Mouse (Mus musculus) MEL (cell line): ENCODE results near the gene Add2. TPM values are rescaled to one million over a fixed set of nuclear protein-coding genes. Genes with fewer than 3 reads are reported as not detected.
"Not testable (repeated sequence)": the region's sequence is repeated elsewhere in the genome, so short reads cannot be mapped to it uniquely, and the experiment has no call there.

Experiments
- DNase-seq: peaks from one replicate; pipeline ENCODE4 v3.0.0; 2011; ENCODE audit warnings: low read depth, low spot score
- H3K27ac ChIP-seq: 2 replicates; pipeline ENCODE4 v1.5.1; 2012; ENCODE audit warnings: low read depth, mild to moderate bottlenecking, control low read depth, low read length, moderate library complexity; ENCODE audit not compliant: control insufficient read depth
- H3K27me3 ChIP-seq, 2 experiments: fragments of 150-350 bp in 1 of 2; sonication (generic) in 1 of 2; 2 replicates each; pipeline ENCODE4 v1.6.1; 2012; ENCODE audit warnings: low read length in 2 of 2, mild to moderate bottlenecking in 2 of 2, improper control_type of control experiment in 1 of 2, moderate library complexity in 1 of 2; ENCODE audit not compliant: insufficient read depth in 2 of 2, control insufficient read depth in 1 of 2
- H3K36me3 ChIP-seq, 2 experiments: 2 replicates each; pipeline ENCODE4 v1.6.1; 2012 to 2014; ENCODE audit warnings: low read length in 2 of 2, improper control_type of control experiment in 1 of 2, inconsistent platforms in 1 of 2, mild to moderate bottlenecking in 1 of 2; ENCODE audit not compliant: insufficient read depth in 2 of 2, control insufficient read depth in 1 of 2
- H3K4me1 ChIP-seq, 2 experiments: fragments of 150-350 bp in 1 of 2; sonication (generic) in 1 of 2; 2 replicates each; pipeline ENCODE4 v1.6.1; 2012; ENCODE audit warnings: low read length in 2 of 2, improper control_type of control experiment in 1 of 2, mild to moderate bottlenecking in 1 of 2; ENCODE audit not compliant: insufficient read depth in 2 of 2, control insufficient read depth in 1 of 2
- H3K4me3 ChIP-seq, 2 experiments: fragments of 150-350 bp in 1 of 2; sonication (generic) in 1 of 2; 2 replicates each; pipeline ENCODE4 v1.5.1; 2012; ENCODE audit warnings: low read depth in 2 of 2, low read length in 2 of 2, mild to moderate bottlenecking in 2 of 2, moderate library complexity in 2 of 2, control low read depth in 1 of 2, improper control_type of control experiment in 1 of 2; ENCODE audit not compliant: control insufficient read depth in 1 of 2, insufficient read depth in 1 of 2
- H3K79me2 ChIP-seq: 2 replicates; pipeline ENCODE4 v1.6.1; 2012; ENCODE audit warnings: mild to moderate bottlenecking, low read length, moderate library complexity; ENCODE audit not compliant: control insufficient read depth, poor library complexity, insufficient read depth
- H3K9ac ChIP-seq: 2 replicates; pipeline ENCODE4 v1.6.1; 2012; ENCODE audit warnings: low read depth, mild to moderate bottlenecking, control low read depth, low read length, moderate library complexity; ENCODE audit not compliant: control insufficient read depth, poor library complexity, severe bottlenecking
- H3K9me3 ChIP-seq: fragments of 150-350 bp; sonication (generic); replicated peaks from 2 replicates; pipeline ENCODE4 v1.6.1; 2012; ENCODE audit warnings: mild to moderate bottlenecking, low read length, improper control_type of control experiment, moderate library complexity; ENCODE audit not compliant: insufficient read depth
- CHD1 ChIP-seq: IDR thresholded peaks from 2 replicates; pipeline ENCODE4 v1.6.1; 2012; ENCODE audit warnings: low read depth, mild to moderate bottlenecking, inconsistent platforms, low read length, improper control_type of control experiment
- E2F4 ChIP-seq: IDR thresholded peaks from 2 replicates; pipeline ENCODE4 v1.6.1; 2011; ENCODE audit warnings: low read depth, low read length, improper control_type of control experiment, borderline replicate concordance
- EP300 ChIP-seq, 2 experiments: IDR thresholded peaks; 2 replicates each; pipeline ENCODE4 v1.6.1; 2011; ENCODE audit warnings: improper control_type of control experiment in 2 of 2, low read length in 2 of 2, low read depth in 1 of 2, mild to moderate bottlenecking in 1 of 2
- JUND ChIP-seq: IDR thresholded peaks from 2 replicates; pipeline ENCODE4 v1.6.1; 2011; ENCODE audit warnings: low read depth, mild to moderate bottlenecking, improper control_type of control experiment, low read length
- MAFK ChIP-seq: IDR thresholded peaks from 2 replicates; pipeline ENCODE4 v1.6.1; 2011; ENCODE audit warnings: low read depth, mild to moderate bottlenecking, low read length, improper control_type of control experiment, borderline replicate concordance
- MAX ChIP-seq: IDR thresholded peaks from 2 replicates; pipeline ENCODE4 v1.6.1; 2011; ENCODE audit warnings: low read length, improper control_type of control experiment
- MAZ ChIP-seq: IDR thresholded peaks from 2 replicates; pipeline ENCODE4 v1.6.1; 2012; ENCODE audit warnings: low read depth, mild to moderate bottlenecking, inconsistent platforms, low read length, improper control_type of control experiment
- MXI1 ChIP-seq: IDR thresholded peaks from 2 replicates; pipeline ENCODE4 v1.6.1; 2011; ENCODE audit warnings: mild to moderate bottlenecking, low read depth, low read length, improper control_type of control experiment
- NRF1 ChIP-seq: IDR thresholded peaks from 2 replicates; pipeline ENCODE4 v1.6.1; 2014; ENCODE audit warnings: low read depth, mild to moderate bottlenecking, inconsistent platforms, low read length, improper control_type of control experiment, moderate library complexity; ENCODE audit not compliant: poor library complexity, insufficient read depth, severe bottlenecking
- RAD21 ChIP-seq: IDR thresholded peaks from 2 replicates; pipeline ENCODE4 v1.6.1; 2011; ENCODE audit warnings: mild to moderate bottlenecking, low read depth, low read length, improper control_type of control experiment
- SIN3A ChIP-seq: IDR thresholded peaks from 2 replicates; pipeline ENCODE4 v1.6.1; 2012; ENCODE audit warnings: low read length, improper control_type of control experiment, inconsistent platforms
- SMC3 ChIP-seq: IDR thresholded peaks from 2 replicates; pipeline ENCODE4 v1.6.1; 2011; ENCODE audit warnings: low read depth, low read length, improper control_type of control experiment
- TAL1 ChIP-seq: IDR thresholded peaks from 2 replicates; pipeline ENCODE4 v1.6.1; 2012; ENCODE audit warnings: mild to moderate bottlenecking, inconsistent platforms, low read length, moderate library complexity, mixed read lengths
- TCF12 ChIP-seq: IDR thresholded peaks from 2 replicates; pipeline ENCODE4 v1.6.1; 2014; ENCODE audit warnings: low read depth, mild to moderate bottlenecking, inconsistent platforms, low read length, improper control_type of control experiment, moderate library complexity
- USF2 ChIP-seq, 2 experiments: IDR thresholded peaks; 2 replicates each; pipeline ENCODE4 v1.6.1; 2011 to 2012; ENCODE audit warnings: improper control_type of control experiment in 2 of 2, low read length in 2 of 2, borderline replicate concordance in 1 of 2, inconsistent platforms in 1 of 2, low read depth in 1 of 2, mild to moderate bottlenecking in 1 of 2; ENCODE audit not compliant: insufficient read depth in 1 of 2
- ZMIZ1 ChIP-seq: IDR thresholded peaks from 2 replicates; pipeline ENCODE4 v1.6.1; 2012; ENCODE audit warnings: low read depth, mild to moderate bottlenecking, inconsistent platforms, low read length, improper control_type of control experiment, moderate library complexity
- polyA plus RNA-seq, 2 experiments: library from polyadenylated mRNA; stranded (reverse) in 1 of 2; unstranded in 1 of 2; fragments of >175 nt in 1 of 2; fragments of >200 nt in 1 of 2; gene quantifications; 2 replicates each; pipeline versions ENCODE4 v1.2.1 to v1.2.4; 2012; ENCODE audit warnings: low replicate concordance in 2 of 2, low read depth in 1 of 2; ENCODE audit not compliant: insufficient read length in 2 of 2, insufficient read depth in 1 of 2, missing spikeins in 1 of 2
- total RNA-seq: library from RNA; depleted of rRNA; stranded (reverse); fragments of 300-350 nt; gene quantifications from 2 replicates; pipeline ENCODE4 v1.2.3, GENCODE M21; 2012; rRNA removed

Gene Add2
- total RNA-seq (129 and 162 TPM in 2 replicates), polyA plus RNA-seq (100 to 1,000 TPM in 1 of 2 experiments, 10 to 100 TPM in 1; 85.0 to 191 TPM)

DNA sequence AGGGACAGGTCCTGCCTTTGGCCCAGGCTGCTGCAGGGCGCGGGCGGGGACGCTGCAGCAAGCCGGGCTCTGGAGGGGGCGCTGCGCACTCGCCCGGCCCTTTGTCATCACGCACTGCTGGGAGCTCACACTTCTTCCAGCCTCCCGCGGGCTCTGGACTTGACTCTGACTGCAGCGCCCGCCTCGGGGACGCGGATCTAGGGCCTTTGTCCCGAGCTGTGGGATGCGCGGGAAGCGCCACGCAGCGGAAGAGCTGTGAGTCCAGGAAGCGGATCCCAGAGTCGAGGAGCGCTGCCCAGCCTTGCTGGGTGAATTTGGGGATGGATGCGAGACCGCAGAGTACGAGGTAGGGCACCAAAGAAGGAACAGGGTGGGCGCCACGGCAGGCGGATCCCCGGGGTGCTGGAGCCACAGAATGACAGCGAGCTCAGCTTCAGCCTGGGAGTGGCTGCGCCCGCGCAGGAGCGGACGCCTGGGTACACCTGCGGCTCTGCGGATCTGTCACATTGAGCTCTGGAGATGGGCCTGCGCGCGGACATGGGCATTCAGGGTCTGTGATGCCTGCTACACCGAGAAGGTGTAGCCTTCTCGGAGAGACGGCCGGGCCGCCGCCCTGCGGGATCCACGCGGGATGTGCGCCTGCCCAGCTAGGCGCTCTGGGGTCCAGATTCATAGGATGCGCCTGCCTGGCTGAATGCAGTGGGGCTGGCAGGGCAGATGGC, at the start of gene Add2:
Add2 (plus strand) TSS at position 81 of the 722 bp plus-strand sequence.
- Histone ChIP-seq H3K4me1 (no peaks in the 10 kb centered on the region), H3K36me3 (no peaks in the 10 kb centered on the region), H3K4me3 (no peak within 1 kb of the TSS), H3K27ac (no peak within 1 kb of the TSS), H3K9me3 (no peaks in the 10 kb centered on the region), H3K27me3 (peaks cover 2 to 3% of the 10 kb centered on the region in 2 experiments; a peak in 3 of 4 replicates), H3K79me2 (no peaks in the 10 kb centered on the region), H3K9ac (no peak within 1 kb of the TSS)
- TF ChIP-seq MXI1: no peak
- no peak for TF ChIP-seq TCF12
- no peak for TF ChIP-seq CHD1
- TF ChIP-seq NRF1: no peak
- TF ChIP-seq RAD21: no peak
- TF ChIP-seq MAFK: no peak
- TF ChIP-seq MAX: no peak
- TF ChIP-seq E2F4: no peak
- TF ChIP-seq USF2 (IDR thresholded peaks at IDR 0.05; ENCODE audit: borderline replicate concordance in 1 of 2, insufficient read depth in 1 of 2, low read depth in 1 of 2, low read length in 2 of 2): no peak
- no peak for TF ChIP-seq SMC3
- TF ChIP-seq MAZ: no peak
- no peak for TF ChIP-seq JUND
- TF ChIP-seq ZMIZ1: no peak
- no peak for TF ChIP-seq TAL1
- no peak for TF ChIP-seq SIN3A
- no peak for DNase-seq

DNA sequence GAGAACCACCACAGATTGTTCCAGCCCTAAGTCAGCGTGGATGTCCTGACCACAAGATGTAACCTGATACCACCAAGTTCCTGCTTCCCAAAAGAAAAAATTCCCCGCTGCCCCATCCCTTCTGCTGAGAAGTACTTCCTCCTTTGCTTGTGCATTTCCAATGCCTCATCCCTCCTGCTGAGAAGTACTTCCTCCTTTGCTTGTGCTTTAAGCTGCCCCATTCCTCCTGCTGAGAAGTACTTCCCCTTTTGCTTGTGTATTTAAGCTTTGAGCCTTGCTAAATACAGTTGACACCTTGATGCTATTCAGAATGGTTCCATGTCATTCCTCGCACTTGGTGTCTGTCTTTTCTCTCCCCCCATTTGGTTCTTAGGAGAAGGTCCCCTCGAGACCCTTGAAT, 49.7 kb upstream of the Add2 start:
- TF ChIP-seq EP300 (IDR thresholded peaks at IDR 0.05; ENCODE audit: low read depth in 1 of 2, low read length in 2 of 2) (0 out of 4 replicates have a peak, but pooled peaks of 1 of the 2 experiments have one; percentile 18), E2F4 (peak; percentile 40; the same call in 1 of the 2 replicates)
- Histone ChIP-seq H3K4me1 (peaks cover 21% of the 10 kb centered on the region in 2 experiments), H3K36me3 (peaks cover 0 to 24% of the 10 kb centered on the region in 2 experiments; a peak in 2 of 4 replicates)
- peak; percentile 63 for DNase-seq
- not testable (repeated sequence) for H3K27ac ChIP-seq, H3K27me3 ChIP-seq, H3K79me2 ChIP-seq, H3K4me3 ChIP-seq, H3K9ac ChIP-seq, H3K9me3 ChIP-seq
